Mouse (Mus musculus): ENCODE measurements at regions not wholly inside any gene's neighbourhood (a gene's known extent, or its start where the extent isn't known, plus 50 kb on each side); places are given as distances from the start of the nearest gene placed in this dataset.

GRCm38 (mm10) chr1:119277990-119278389, 144.1 kb downstream of the Inhbb start:
- intact Hi-C loops (cut with DNase I; ENCODE audit: low total_unique reads) = no loop called here
- no peak for DNase-seq

GRCm38 (mm10) chr1:119266013-119266412, 156.0 kb downstream of the Inhbb start:
- DNase-seq = no peak
- intact Hi-C loops (cut with DNase I; ENCODE audit: low total_unique reads) = no loop called here

- intact Hi-C loops (cut with DNase I; ENCODE audit: low total_unique reads) = no loop called here
- no peak for DNase-seq
These were observed 156.7 kb downstream of the Inhbb start for GRCm38 (mm10) chr1:119265192-119265891.

GRCm38 (mm10) chr1:119259455-119259854, 162.6 kb downstream of the Inhbb start:
- intact Hi-C loops (cut with DNase I; ENCODE audit: low total_unique reads) = no loop called here
- peak; percentile 30 for DNase-seq

- DNase-seq = peak; percentile 75
- intact Hi-C loops (cut with DNase I; ENCODE audit: low total_unique reads) = no loop called here
These were observed 165.3 kb downstream of the Inhbb start for GRCm38 (mm10) chr1:119256769-119257168.

GRCm38 (mm10) chr1:119256097-119256473, 166.0 kb downstream of the Inhbb start:
- intact Hi-C loops (cut with DNase I; ENCODE audit: low total_unique reads) = no loop called here
- no peak for DNase-seq

- intact Hi-C loops (cut with DNase I; ENCODE audit: low total_unique reads) = no loop called here
- no peak for DNase-seq
These were observed 166.5 kb downstream of the Inhbb start for GRCm38 (mm10) chr1:119255386-119256096.

GRCm38 (mm10) chr1:119254928-119255327, 167.1 kb downstream of the Inhbb start:
- DNase-seq = no peak
- intact Hi-C loops (cut with DNase I; ENCODE audit: low total_unique reads) = no loop called here

- no peak for DNase-seq
- intact Hi-C loops (cut with DNase I; ENCODE audit: low total_unique reads) = no loop called here
These were observed 168.6 kb downstream of the Inhbb start for GRCm38 (mm10) chr1:119253371-119253851.

- DNase-seq = no peak
- intact Hi-C loops (cut with DNase I; ENCODE audit: low total_unique reads) = no loop called here
These were observed 169.6 kb downstream of the Inhbb start for GRCm38 (mm10) chr1:119252403-119252802.

- intact Hi-C loops (cut with DNase I; ENCODE audit: low total_unique reads) = no loop called here
These were observed 170.3 kb downstream of the Inhbb start for GRCm38 (mm10) chr1:119251741-119252140.

GRCm38 (mm10) chr1:119248776-119249495, 173.1 kb downstream of the Inhbb start:
- no peak for DNase-seq
- intact Hi-C loops (cut with DNase I; ENCODE audit: low total_unique reads) = no loop called here

More at GRCm38 (mm10) chr1:119251741-119252140, 170.3 kb downstream of the Inhbb start:
- no peak for DNase-seq

- no peak for DNase-seq
- intact Hi-C loops (cut with DNase I; ENCODE audit: low total_unique reads) = no loop called here
These were observed 174.9 kb downstream of the Inhbb start for GRCm38 (mm10) chr1:119247117-119247516.

GRCm38 (mm10) chr1:119238463-119238862, 183.6 kb downstream of the Inhbb start:
- DNase-seq = no peak
- intact Hi-C loops (cut with DNase I; ENCODE audit: low total_unique reads) = no loop called here

GRCm38 (mm10) chr1:119236787-119237186, 183.4 kb upstream of the Gli2 start:
- intact Hi-C loops (cut with DNase I; ENCODE audit: low total_unique reads) = no loop called here
- DNase-seq = no peak

- intact Hi-C loops (cut with DNase I; ENCODE audit: low total_unique reads) = no loop called here
- DNase-seq = no peak
These were observed 181.0 kb upstream of the Gli2 start for GRCm38 (mm10) chr1:119234449-119234848.

- no peak for DNase-seq
These were observed 173.6 kb upstream of the Gli2 start for GRCm38 (mm10) chr1:119226996-119227395.

GRCm38 (mm10) chr1:119223876-119224275, 170.5 kb upstream of the Gli2 start:
- intact Hi-C loops (cut with DNase I; ENCODE audit: low total_unique reads) = no loop called here
- no peak for DNase-seq

More at GRCm38 (mm10) chr1:119226996-119227395, 173.6 kb upstream of the Gli2 start:
- intact Hi-C loops (cut with DNase I; ENCODE audit: low total_unique reads) = no loop called here

GRCm38 (mm10) chr1:119221901-119222300, 168.5 kb upstream of the Gli2 start:
- no peak for DNase-seq
- intact Hi-C loops (cut with DNase I; ENCODE audit: low total_unique reads) = no loop called here

- DNase-seq = no peak
- intact Hi-C loops (cut with DNase I; ENCODE audit: low total_unique reads) = no loop called here
These were observed 167.6 kb upstream of the Gli2 start for GRCm38 (mm10) chr1:119221012-119221411.

Measured in gastrocnemius, postnatal 14 days (tissue).